Mouse (Mus musculus) kidney, postnatal 14 days (tissue): ENCODE data around the gene Cst11.
"Not testable (repeated sequence)": the region's sequence is repeated elsewhere in the genome, so short reads cannot be mapped to it uniquely, and the experiment has no call there.

Source experiments
- DNase-seq: peaks from one replicate; pipeline ENCODE4 v3.0.0; 2022; ENCODE audit warnings: mixed read lengths

Gene Cst11

GRCm38 (mm10) chr2:148771397-148771796 lies at the start of gene Cst11:
Cst11 (minus strand) TSS chr2:148771497.
- DNase-seq: not testable (repeated sequence)

DNA sequence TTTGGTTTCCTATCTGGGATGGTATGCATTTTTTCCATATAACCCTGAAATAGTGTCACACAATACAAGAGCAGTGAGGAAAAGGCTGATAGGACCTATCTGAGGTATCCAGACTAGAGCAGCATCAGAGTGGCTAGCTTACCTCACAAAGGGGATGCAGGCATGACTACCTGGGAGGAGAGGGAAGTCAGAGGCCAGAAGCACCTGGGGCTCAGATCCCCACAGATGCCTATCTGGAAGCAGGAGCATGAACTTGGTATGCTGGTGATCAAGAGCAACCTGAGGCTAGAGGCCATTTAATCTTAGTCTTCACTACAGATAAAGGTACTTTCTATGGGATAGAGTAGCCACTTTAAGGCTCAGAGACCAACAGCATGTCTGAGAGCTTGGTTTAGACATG lies 48.6 kb upstream of the Cst11 start, which contains the start of gene Cst13:
Gene Cst13 (plus strand): TSS at position 173 of the 400 bp plus-strand sequence.
- DNase-seq: no peak

GRCm38 (mm10) chr2:148806696-148807095 lies 35.4 kb upstream of the Cst11 start:
- DNase-seq: no peak

- DNase-seq: no peak
Measured at GRCm38 (mm10) chr2:148801491-148801921, 30.2 kb upstream of the Cst11 start.

DNA sequence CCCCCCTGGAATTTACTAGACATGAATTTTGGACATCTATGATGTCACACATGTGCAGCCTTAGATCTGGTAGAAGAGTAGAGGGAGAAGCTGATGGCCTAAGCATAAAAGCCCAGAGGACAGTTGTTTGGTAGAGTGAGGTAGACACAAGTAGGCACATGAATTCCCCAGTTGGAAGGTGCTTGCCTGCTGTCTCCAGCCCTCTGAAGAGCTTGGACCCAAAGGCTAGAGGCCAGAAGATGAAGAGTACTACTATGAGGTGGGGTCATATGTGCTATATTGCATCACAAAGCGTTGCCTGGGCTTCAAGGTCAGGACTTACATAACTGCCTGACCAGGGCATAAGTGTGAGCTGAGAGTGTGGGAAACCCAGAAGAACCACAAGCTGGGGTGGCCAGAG lies 27.2 kb upstream of the Cst11 start, which contains the start of gene Cst8:
Gene Cst8 (plus strand): TSS at position 301 of the 400 bp plus-strand sequence.
- DNase-seq: no peak

DNA sequence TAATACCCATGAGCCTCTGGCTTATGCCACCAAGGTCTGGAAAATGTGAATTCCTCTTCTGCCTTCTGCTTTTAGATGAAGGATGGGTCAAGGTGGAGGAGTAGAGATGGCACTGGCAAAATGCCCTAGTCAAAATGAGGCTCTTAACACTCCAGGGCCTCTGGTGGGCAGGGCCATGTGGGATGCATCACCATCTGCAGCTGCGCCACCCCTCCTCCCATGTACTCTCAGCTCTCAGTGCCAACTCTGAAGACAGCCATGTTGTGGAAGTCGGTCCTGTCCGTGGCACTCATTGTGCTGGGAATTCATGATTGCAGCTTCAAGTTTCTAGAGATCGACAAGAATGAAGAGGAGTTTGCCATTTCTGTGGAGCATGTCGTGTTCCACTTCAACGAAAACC lies 17.8 kb upstream of the Cst11 start, which contains the start of gene Cst12:
Gene Cst12 (plus strand): TSS at position 220 of the 400 bp plus-strand sequence.
- DNase-seq: no peak

DNA sequence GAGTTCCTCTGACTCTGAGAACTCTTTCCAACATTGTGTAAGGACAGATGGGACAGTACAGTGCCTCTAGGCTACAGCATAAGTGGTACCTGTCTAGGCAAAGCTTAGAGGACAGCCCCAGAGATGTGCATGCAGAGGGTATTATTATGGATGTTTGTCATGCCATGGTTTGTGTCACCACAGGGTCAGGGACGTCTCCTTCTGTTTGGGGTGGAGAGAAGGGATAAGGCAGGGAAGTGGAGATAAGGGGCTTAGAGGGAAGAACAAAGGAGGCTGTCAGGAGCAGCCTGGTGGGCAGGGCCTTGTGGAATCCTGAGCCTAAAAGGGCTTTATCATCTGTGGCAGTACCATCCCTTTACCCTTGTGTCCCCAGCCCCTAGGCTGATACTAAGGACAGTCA lies 10.4 kb upstream of the Cst11 start, which contains the start of gene 8030411F24Rik:
Gene 8030411F24Rik (plus strand): TSS at position 301 of the 400 bp plus-strand sequence.
- no peak for DNase-seq

DNA sequence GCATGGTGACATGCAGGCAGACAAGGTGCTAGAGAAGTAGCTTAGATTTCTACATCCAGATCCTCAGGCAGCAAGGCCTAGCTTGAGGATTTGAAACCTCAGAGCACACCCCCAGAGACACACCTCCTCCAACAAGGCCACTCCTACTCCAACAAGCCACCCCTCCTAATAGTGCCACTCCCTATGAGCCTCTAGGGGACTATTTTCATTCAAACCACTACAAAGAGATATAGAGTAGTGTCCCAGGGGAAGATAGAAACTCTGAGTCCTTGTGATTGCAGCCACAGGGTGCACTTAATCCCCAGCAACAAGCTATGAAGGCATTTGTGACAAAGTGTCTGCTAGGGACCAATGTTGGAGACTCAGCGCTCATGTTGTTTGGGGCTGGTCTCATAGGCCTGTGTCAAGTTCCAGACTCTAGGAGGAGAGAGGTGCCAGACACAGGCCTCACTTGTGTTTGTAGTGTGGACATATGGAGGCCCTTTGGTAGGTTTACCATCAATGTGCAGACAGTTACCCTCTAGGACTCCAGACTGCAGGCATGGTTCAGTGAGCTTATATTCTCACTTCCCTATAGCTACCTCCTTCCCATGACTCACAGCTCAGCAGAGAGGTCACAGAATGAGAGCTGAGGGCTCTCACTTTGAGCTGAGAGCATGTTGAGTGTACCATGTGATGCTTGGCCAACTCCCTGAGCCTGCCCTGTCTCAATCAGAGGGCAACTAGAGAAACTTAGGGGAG lies 7.5 kb downstream of the Cst11 start:
- no peak for DNase-seq

GRCm38 (mm10) chr2:148754310-148754846 lies 16.9 kb downstream of the Cst11 start:
- no peak for DNase-seq

DNA sequence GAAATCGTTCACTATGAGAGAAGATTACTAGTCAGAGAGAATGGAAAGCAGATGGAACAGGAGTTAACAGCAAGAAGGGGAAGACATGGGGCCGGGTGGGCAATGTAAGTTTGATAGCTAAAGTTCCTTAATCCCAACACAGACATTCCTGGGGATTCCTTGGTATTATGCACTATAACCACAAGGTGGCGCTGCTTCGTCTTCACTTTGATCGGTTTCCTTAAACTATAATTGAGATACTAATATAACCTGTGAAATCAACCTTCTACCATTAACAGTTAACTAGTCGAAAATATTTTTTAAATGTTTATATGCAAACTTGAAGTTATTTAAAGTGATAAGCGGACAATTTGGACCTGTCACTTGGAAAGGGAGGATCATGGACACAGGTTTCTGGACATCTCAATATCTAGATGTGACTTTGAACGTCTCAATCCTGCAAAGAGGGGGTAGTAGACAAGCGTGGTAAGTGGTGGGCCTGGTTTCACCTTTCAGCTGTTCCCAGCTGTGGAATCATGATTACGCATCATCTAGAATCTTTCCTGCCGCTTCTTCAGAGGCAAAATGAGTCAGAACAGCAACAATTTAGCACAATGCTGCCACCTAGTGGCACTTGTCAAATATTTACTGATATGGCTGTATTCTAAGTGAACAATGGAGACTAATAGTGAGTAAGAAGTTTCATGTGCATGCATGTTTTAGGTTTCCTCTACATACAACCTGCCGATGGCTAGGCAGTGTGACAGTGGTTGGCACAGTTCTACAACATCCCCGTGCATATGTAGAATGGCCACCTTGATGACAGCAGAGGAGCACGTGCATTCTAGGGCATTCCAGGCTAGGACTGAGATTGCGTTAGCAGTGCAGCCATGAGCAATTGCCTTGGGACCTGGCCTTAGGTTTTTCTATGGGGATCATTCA lies 19.1 kb downstream of the Cst11 start:
- DNase-seq: peak; percentile 81

DNA sequence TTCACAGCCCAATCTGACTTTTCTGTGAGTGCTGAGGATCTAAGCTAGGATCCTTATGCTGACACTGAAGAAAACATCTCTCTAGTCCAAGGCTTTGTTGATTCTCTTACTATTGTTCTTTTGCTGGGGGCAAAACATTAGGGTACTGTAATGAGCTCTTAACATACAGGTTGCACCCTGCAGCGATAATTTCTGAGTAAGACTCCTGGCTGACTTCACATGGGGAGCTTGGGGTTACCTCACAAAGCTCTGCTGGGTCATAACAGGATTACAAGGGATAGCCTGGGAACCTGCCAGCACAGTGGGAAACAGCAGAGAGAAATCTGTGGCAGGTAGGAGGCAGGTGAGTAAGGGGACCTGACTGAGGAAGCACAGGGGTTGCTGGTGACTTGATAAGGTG lies 21.2 kb downstream of the Cst11 start, which contains the start of gene Cstl1:
Gene Cstl1 (plus strand): TSS at position 301 of the 400 bp plus-strand sequence.
- DNase-seq: no peak

GRCm38 (mm10) chr2:148743846-148744407 lies 27.4 kb downstream of the Cst11 start:
- DNase-seq: peak; percentile 13

GRCm38 (mm10) chr2:148743001-148743400 lies 28.3 kb downstream of the Cst11 start:
- DNase-seq: peak; percentile 7

DNA sequence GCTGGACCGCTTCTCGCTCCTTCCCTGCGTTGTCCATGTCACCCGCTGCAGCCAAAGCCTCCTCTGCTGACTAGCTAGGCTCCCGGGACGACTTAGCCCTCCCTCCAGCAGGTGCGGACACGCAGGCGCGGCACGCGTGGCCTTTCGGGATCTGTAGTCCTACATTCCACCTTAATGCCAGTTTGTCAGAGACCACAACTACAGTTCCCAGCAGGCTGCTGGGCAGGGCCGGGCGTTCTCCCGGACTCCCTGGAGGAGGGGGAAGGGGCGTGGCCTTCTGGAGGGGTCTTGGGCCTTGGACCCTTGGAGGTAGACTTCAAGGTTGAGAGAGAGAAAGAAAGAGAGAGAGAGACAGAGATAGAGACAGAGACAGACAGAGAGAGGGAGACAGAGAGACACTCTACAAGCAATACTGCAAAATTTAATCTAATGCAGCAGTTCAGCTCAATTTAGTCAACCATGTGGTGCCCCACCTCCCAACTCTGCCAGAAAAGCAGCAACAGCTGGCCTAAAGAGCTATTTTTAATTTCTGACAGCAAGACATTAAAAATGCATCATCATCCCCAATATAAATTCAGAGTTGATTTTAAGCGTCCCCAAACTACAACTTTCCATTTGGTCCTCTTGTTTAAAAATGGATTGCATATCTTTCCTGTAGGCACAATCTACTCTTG lies 38.8 kb downstream of the Cst11 start, which contains the start of gene Napb:
Gene Napb (minus strand): TSS at position 141 of the 674 bp plus-strand sequence.
- peak; percentile 96 for DNase-seq

GRCm38 (mm10) chr2:148731614-148732326 lies 39.5 kb downstream of the Cst11 start:
- no peak for DNase-seq

DNA sequence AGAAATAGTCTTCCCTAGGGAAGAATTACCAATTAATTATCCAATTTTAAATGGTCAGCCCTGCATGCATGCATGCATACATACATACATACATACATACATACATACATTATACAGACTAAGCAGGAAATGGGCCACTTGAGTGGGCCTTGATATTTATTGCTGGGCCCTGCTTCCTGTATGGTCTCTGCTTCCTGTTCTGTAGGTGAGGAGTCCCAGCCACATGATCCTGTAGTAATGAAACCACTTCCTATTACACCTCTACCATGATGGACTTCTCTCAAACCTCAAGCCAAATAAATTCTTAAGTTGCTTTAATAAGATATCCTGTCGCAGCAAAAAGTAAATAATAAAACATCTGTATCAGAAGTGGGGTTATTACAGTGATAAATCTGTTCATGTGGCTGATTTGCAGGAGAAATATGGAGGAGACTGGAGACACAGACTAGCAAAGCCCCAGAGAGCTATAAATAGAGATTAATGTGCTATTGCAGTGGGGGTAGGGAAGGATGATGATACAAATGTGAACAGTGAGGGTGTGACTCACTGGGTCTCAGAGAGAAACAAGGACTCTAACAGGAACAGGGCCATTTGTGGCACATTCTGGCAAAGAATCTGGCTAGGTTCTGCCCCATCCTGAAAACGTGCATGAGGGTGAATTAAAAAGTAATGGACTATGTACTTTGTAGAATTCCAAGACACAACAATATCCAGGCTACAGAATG lies 51.9 kb downstream of the Cst11 start:
- DNase-seq: no peak
